Mouse (Mus musculus): Measurements from ENCODE around the gene Pik3ap1. TPM values are rescaled to one million over a fixed set of nuclear protein-coding genes. Genes with fewer than 3 reads are reported as not detected.
"Not testable (repeated sequence)": the region's sequence is repeated elsewhere in the genome, so short reads cannot be mapped to it uniquely, and the experiment has no call there.

The Pik3ap1 gene
- 10.0 and 19.2 TPM in 2 replicates for polyA plus RNA-seq (2011; ENCODE audit: insufficient read depth, insufficient read length, low replicate concordance, missing spikeins)

DNA sequence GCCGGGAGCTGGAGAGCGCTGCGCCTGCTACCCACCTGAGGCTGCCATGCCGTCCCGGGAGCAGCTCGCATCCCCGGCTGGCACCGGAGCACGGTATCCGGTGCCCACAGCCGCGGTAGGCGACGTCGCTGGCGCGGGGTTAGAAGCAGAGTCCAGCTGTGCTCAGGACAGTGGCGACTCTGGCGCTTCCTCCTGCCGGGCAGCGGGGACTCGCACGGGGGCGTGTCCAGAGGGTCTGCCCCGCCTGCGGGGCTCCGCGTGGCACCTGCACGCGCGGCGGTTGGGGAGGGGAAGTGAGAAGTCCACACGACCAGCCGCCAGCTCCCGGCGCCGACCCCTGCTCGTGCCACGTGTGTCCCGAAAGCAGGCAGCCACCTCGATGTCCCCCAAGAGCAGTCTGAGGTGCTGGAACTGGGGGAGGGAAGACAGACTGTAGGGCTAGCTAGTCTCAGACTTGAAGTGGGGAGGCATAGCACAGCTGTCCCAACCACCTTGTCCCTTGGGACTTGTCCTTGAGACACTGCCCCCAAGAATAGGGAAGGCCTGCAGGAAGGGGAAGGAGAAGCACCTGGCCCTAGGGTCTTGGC, at the start of gene Pik3ap1:
Gene Pik3ap1, minus strand, starts transcription at position 181 of the 587 bp plus-strand sequence.
- Histone ChIP-seq H3K4me1 (ENCODE audit: control insufficient read depth, insufficient read depth, low read length) (peaks cover 13% of the 10 kb centered on the region), H3K27ac (ENCODE audit: control insufficient read depth, insufficient read depth, low read depth, low read length, poor library complexity) (peak within 1 kb of the TSS; percentile 96), H3K4me3 (replicated peaks; ENCODE audit: control insufficient read depth, low read depth, low read length) (peak within 1 kb of the TSS; percentile 75)
- no peak for TF ChIP-seq CTCF (IDR thresholded peaks at IDR 0.05; ENCODE audit: control insufficient read depth, insufficient read depth, low read length)
- peak; percentile 84; the same call in 1 of the 2 replicates for TF ChIP-seq POLR2A (IDR thresholded peaks at IDR 0.05; ENCODE audit: borderline replicate concordance, control insufficient read depth, low read depth, low read length)
- WGBS: 1% methylated on average over 41 of the region's 41 CpGs

GRCm38 (mm10) chr19:41431512-41432164, 46.7 kb upstream of the Pik3ap1 start:
- not testable (repeated sequence) for H3K4me3 ChIP-seq (replicated peaks; ENCODE audit: control insufficient read depth, low read depth, low read length); H3K27ac ChIP-seq (ENCODE audit: control insufficient read depth, insufficient read depth, low read depth, low read length, poor library complexity); H3K4me1 ChIP-seq (ENCODE audit: control insufficient read depth, insufficient read depth, low read length)
- no CpG with 5 or more reads among the region's 6 CpGs for WGBS

- no CpG with 5 or more reads among the region's 8 CpGs for WGBS
- H3K27ac ChIP-seq (ENCODE audit: control insufficient read depth, insufficient read depth, low read depth, low read length, poor library complexity); H3K4me1 ChIP-seq (ENCODE audit: control insufficient read depth, insufficient read depth, low read length); H3K4me3 ChIP-seq (replicated peaks; ENCODE audit: control insufficient read depth, low read depth, low read length): not testable (repeated sequence)
Observed at GRCm38 (mm10) chr19:41425927-41426772, 41.2 kb upstream of the Pik3ap1 start.

- Histone ChIP-seq H3K4me3 (replicated peaks; ENCODE audit: control insufficient read depth, low read depth, low read length) (no peak overlapping the region), H3K4me1 (ENCODE audit: control insufficient read depth, insufficient read depth, low read length) (peaks cover 2% of the 10 kb centered on the region; the same call in 1 of the 2 replicates), H3K27ac (ENCODE audit: control insufficient read depth, insufficient read depth, low read depth, low read length, poor library complexity) (no peak overlapping the region)
- TF ChIP-seq POLR2A (IDR thresholded peaks at IDR 0.05; ENCODE audit: borderline replicate concordance, control insufficient read depth, low read depth, low read length) (no peak), CTCF (IDR thresholded peaks at IDR 0.05; ENCODE audit: control insufficient read depth, insufficient read depth, low read length) (no peak)
- WGBS: 14% methylated on average over 2 of the region's 2 CpGs
Observed at GRCm38 (mm10) chr19:41421264-41421663, 36.4 kb upstream of the Pik3ap1 start.

DNA sequence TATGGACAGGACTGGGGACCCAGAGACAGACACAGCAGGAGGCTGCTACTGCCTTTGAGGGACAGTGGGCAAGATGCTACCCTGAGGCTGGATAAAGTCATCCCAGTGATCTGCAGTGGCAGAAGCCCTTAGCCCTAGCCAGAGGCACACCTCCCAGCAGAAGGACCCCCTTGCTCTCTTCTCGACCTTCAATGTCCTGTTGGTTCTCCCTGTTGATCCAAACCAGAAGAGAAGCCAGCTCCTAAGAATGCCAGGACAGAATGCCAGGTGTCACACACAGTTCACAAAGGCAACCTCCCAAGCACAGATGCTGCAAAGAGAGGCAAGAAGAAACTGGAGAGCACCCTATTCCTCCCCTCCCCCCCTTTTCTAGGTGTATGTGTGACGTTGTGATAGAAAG, 33.9 kb upstream of the Pik3ap1 start:
- no peak overlapping the region for H3K27ac ChIP-seq (ENCODE audit: control insufficient read depth, insufficient read depth, low read depth, low read length, poor library complexity)
- H3K4me3 ChIP-seq (replicated peaks; ENCODE audit: control insufficient read depth, low read depth, low read length): no peak overlapping the region
- WGBS: 61% methylated on average over 2 of the region's 2 CpGs
- TF ChIP-seq POLR2A (IDR thresholded peaks at IDR 0.05; ENCODE audit: borderline replicate concordance, control insufficient read depth, low read depth, low read length) (no peak), CTCF (IDR thresholded peaks at IDR 0.05; ENCODE audit: control insufficient read depth, insufficient read depth, low read length) (no peak)
- peaks cover 2% of the 10 kb centered on the region; the same call in 1 of the 2 replicates for H3K4me1 ChIP-seq (ENCODE audit: control insufficient read depth, insufficient read depth, low read length)

- no peak for TF ChIP-seq POLR2A (IDR thresholded peaks at IDR 0.05; ENCODE audit: borderline replicate concordance, control insufficient read depth, low read depth, low read length)
- TF ChIP-seq CTCF (IDR thresholded peaks at IDR 0.05; ENCODE audit: control insufficient read depth, insufficient read depth, low read length): no peak
- Histone ChIP-seq H3K27ac (ENCODE audit: control insufficient read depth, insufficient read depth, low read depth, low read length, poor library complexity) (no peak overlapping the region), H3K4me1 (ENCODE audit: control insufficient read depth, insufficient read depth, low read length) (peaks cover 2% of the 10 kb centered on the region; the same call in 1 of the 2 replicates), H3K4me3 (replicated peaks; ENCODE audit: control insufficient read depth, low read depth, low read length) (no peak overlapping the region)
- 27% methylated on average over 5 of the region's 5 CpGs for WGBS
Observed at GRCm38 (mm10) chr19:41417995-41418394, 33.1 kb upstream of the Pik3ap1 start.

GRCm38 (mm10) chr19:41416201-41416600, 31.3 kb upstream of the Pik3ap1 start:
- peaks cover 2% of the 10 kb centered on the region; the same call in 1 of the 2 replicates for H3K4me1 ChIP-seq (ENCODE audit: control insufficient read depth, insufficient read depth, low read length)
- 84% methylated on average over 10 of the region's 10 CpGs for WGBS

DNA sequence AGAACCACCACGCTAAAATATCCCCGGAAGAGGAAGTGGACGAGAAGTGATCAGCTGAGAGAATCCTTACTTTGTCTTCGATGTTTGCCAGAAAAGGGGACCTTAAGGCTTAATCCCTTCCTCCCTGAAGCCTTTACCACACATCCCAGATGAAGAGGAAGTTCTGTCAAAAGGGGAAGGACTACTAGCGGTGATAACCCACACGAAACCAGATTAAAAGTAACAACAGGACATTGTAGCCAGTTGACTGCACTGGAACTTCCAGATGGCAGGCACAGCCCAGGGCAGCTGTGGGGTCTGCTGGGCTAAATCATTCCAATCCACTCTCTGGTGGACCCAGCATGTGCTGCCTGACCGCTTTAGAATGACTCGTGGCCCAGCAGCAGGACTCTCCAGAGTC, 17.7 kb upstream of the Pik3ap1 start:
- peak overlapping the region; percentile 3; the same call in 1 of the 2 replicates for H3K27ac ChIP-seq (ENCODE audit: control insufficient read depth, insufficient read depth, low read depth, low read length, poor library complexity)
- peaks cover 2% of the 10 kb centered on the region; the same call in 1 of the 2 replicates for H3K4me1 ChIP-seq (ENCODE audit: control insufficient read depth, insufficient read depth, low read length)
- TF ChIP-seq POLR2A (IDR thresholded peaks at IDR 0.05; ENCODE audit: borderline replicate concordance, control insufficient read depth, low read depth, low read length): no peak
- no peak for TF ChIP-seq CTCF (IDR thresholded peaks at IDR 0.05; ENCODE audit: control insufficient read depth, insufficient read depth, low read length)
- no peak overlapping the region for H3K4me3 ChIP-seq (replicated peaks; ENCODE audit: control insufficient read depth, low read depth, low read length)
- 10% methylated on average over 8 of the region's 8 CpGs for WGBS

More at GRCm38 (mm10) chr19:41416201-41416600, 31.3 kb upstream of the Pik3ap1 start:
- no peak overlapping the region for H3K27ac ChIP-seq (ENCODE audit: control insufficient read depth, insufficient read depth, low read depth, low read length, poor library complexity)
- TF ChIP-seq CTCF (IDR thresholded peaks at IDR 0.05; ENCODE audit: control insufficient read depth, insufficient read depth, low read length) (no peak), POLR2A (IDR thresholded peaks at IDR 0.05; ENCODE audit: borderline replicate concordance, control insufficient read depth, low read depth, low read length) (no peak)
- H3K4me3 ChIP-seq (replicated peaks; ENCODE audit: control insufficient read depth, low read depth, low read length): no peak overlapping the region

All from bone marrow, adult 2 months (tissue).